In the genomic region with DNA sequence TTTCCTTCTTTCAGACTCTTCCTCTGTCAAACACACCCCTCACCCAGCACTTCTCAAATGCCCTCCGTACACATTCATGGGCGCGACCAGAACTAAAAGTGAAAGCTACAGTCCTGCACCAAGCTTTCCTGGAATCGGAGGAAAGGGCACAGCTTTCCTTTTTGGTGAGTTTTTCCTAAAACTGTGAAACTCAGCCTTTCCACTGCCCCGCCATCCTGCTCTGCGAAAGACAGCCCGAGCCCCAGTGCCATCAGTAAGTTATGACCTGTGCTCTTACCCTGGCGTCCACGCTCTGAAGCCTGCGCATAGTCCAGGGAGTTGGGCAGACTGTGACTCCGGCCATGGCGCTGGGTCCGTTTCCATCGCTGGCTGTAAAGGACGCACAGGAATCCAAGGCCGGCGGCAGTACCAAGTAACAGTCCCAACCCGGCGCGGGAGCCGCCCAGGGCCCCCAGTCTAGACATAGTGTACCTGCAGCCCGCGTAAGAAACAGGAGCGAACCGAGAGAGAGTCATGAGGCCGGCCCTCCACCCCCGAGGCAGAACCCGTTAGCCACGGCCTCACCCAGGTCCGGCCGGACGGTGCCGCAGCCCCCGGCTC, we compare ENCODE assay signal across 1 mouse cellular context.
TF ChIP-seq lines count a peak whose summit lies in the region.

No protein-coding gene starts in this region.

TF ChIP-seq in MEL, 35 proteins besides CTCF, POLR2A, EP300 and RAD21:
- TF ChIP-seq GATA1 (IDR thresholded peaks at IDR 0.05; ENCODE audit: low read depth, low read length) (no peak), POLR2AphosphoS5 (IDR thresholded peaks at IDR 0.05; ENCODE audit: borderline replicate concordance, low read depth, low read length) (no peak), CHD1 (IDR thresholded peaks at IDR 0.05; ENCODE audit: low read depth, low read length) (no peak), MEF2A (IDR thresholded peaks at IDR 0.05; ENCODE audit: extremely low read depth, insufficient replicate concordance, low read depth, low read length, poor library complexity, severe bottlenecking) (no peak), MAFK (IDR thresholded peaks at IDR 0.05; ENCODE audit: borderline replicate concordance, low read depth, low read length) (no peak), JUND (IDR thresholded peaks at IDR 0.05; ENCODE audit: low read depth, low read length) (no peak), SIN3A (IDR thresholded peaks at IDR 0.05; ENCODE audit: low read length) (no peak), ZMIZ1 (IDR thresholded peaks at IDR 0.05; ENCODE audit: low read depth, low read length) (no peak), TAL1 (IDR thresholded peaks at IDR 0.05; ENCODE audit: low read length) (no peak), POLR2AphosphoS2 (IDR thresholded peaks at IDR 0.05; ENCODE audit: low read length) (no peak), UBTF (IDR thresholded peaks at IDR 0.05; ENCODE audit: borderline replicate concordance, insufficient read depth, low read depth, low read length) (no peak), NELFE (IDR thresholded peaks at IDR 0.05; ENCODE audit: low read depth, low read length) (no peak), CHD2 (IDR thresholded peaks at IDR 0.05; ENCODE audit: low read length) (no peak), ELF1 (IDR thresholded peaks at IDR 0.05; ENCODE audit: low read depth, low read length) (no peak)
